Mouse (Mus musculus): ENCODE measurements around the gene Ift140. TPM values are rescaled to one million over a fixed set of nuclear protein-coding genes. Genes with fewer than 3 reads are reported as not detected.
A peak's percentile ranks its signal among the peaks of the same experiment; 100 is the strongest.
"Not testable (repeated sequence)": the region's sequence is repeated elsewhere in the genome, so short reads cannot be mapped to it uniquely, and the experiment has no call there.

Ift140 gene
- polyA plus RNA-seq, 1 experiment from 2014 or later: 20.1 TPM

DNA sequence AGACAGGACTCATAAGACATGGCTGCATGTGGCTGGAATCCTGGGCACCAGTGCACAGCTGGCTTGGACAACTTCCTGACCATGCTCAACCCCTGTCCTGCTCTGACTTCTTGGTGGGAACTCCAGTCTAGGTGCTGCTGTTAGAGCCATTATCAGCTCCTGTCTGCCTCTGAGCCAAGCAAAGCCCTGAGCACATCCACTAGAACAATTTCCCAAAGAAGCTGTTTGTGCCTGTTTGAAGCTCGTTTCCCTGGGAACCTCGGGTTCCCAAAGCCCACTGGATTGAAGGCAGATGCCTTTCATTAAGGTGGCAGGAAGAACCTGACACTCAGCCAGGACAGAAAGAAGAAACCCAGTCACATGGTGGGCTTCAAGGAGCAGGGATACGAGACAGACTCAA is 104.5 kb downstream of the Ift140 start, which contains the start of gene Ptx4:
Gene Ptx4, plus strand, starts transcription at position 355 of the 400 bp plus-strand sequence.
- no peak within 1 kb of the TSS for H3K4me3 ChIP-seq (ENCODE audit: low read depth, low read length)
- H3K27me3 ChIP-seq (ENCODE audit: control insufficient read depth, insufficient read depth, low read depth, low read length): 0 out of 2 replicates have a peak, but pooled peaks cover 4% of the 10 kb centered on the region
- H3K9ac ChIP-seq (ENCODE audit: low read depth, low read length): no peak within 1 kb of the TSS
- no peaks in the 10 kb centered on the region for H3K36me3 ChIP-seq (ENCODE audit: control insufficient read depth, insufficient read depth, low read length)
- H3K4me2 ChIP-seq (ENCODE audit: low read length): no peak within 1 kb of the TSS
- 64% methylated on average over 3 of the region's 3 CpGs for WGBS
- H3K27ac ChIP-seq (ENCODE audit: low read length): no peak within 1 kb of the TSS
- H3K9me3 ChIP-seq (replicated peaks; ENCODE audit: control insufficient read depth, low read length, poor library complexity, severe bottlenecking): no peaks in the 10 kb centered on the region
- peaks cover 2% of the 10 kb centered on the region; the same call in 1 of the 2 replicates for H3K4me1 ChIP-seq (ENCODE audit: control insufficient read depth, insufficient read depth, low read length)
- no peak for ATAC-seq

DNA sequence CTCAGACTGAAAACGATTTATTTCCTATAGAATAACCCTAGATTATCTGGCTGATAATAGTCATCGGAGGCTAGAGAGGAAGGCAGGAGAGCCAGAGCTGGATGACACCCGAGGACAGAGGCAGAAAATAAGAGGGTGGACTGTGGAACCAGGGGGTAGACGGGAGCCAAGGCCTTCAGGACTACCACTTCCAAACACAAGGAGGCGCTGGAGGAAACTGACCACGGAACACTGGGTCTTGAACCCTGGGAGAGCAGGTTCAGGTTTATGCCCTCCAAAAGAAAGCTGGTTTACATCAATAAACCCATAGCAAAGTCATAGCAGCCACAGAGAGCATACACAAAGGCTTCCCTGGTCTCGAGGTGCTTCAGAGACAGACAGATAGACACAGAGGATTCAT is 108.1 kb downstream of the Ift140 start:
- whole genome bisulfite sequencing: 31% methylated on average over 7 of the region's 7 CpGs
- ATAC-seq: no peak
- no peak overlapping the region for H3K9ac ChIP-seq (ENCODE audit: low read depth, low read length)
- H3K36me3 ChIP-seq (ENCODE audit: control insufficient read depth, insufficient read depth, low read length): no peaks in the 10 kb centered on the region
- no peak overlapping the region for H3K4me3 ChIP-seq (ENCODE audit: low read depth, low read length)
- H3K4me2 ChIP-seq (ENCODE audit: low read length): no peak overlapping the region
- H3K27ac ChIP-seq (ENCODE audit: low read length): no peak overlapping the region
- 0 out of 2 replicates have a peak, but pooled peaks cover 4% of the 10 kb centered on the region for H3K27me3 ChIP-seq (ENCODE audit: control insufficient read depth, insufficient read depth, low read depth, low read length)
- H3K9me3 ChIP-seq (replicated peaks; ENCODE audit: control insufficient read depth, low read length, poor library complexity, severe bottlenecking): no peaks in the 10 kb centered on the region
- H3K4me1 ChIP-seq (ENCODE audit: control insufficient read depth, insufficient read depth, low read length): no peaks in the 10 kb centered on the region

DNA sequence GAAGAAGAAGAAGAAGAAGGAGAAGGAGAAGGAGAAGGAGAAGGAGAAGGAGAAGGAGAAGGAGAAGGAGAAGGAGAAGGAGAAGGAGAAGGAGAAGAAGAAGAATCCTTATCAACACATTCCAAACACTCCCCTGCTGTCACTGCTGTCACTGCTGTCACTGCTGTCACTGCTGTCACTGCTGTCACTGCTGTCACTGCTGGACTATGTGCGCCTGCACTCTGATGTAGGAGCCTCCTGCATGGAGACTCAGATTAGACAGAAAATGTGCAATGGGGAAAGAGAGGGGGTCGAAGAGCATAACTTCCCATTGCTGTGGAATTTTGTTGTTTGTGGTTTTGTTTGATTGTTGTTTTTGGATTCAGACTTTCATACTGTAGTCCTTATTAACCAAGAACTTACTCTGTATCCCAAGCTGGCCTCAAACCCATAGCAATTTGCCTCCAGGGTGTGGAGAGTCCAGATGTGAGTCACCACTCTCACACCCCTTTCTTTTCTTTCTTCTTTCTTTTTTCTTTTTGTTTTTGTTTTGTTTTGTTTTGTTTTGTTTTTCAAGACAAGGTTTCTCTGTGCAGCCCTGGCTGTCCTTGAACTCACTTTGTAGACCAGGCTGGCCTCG is 109.7 kb downstream of the Ift140 start:
- not testable (repeated sequence) for H3K4me2 ChIP-seq (ENCODE audit: low read length); H3K9me3 ChIP-seq (replicated peaks; ENCODE audit: control insufficient read depth, low read length, poor library complexity, severe bottlenecking); ATAC-seq; H3K9ac ChIP-seq (ENCODE audit: low read depth, low read length); H3K36me3 ChIP-seq (ENCODE audit: control insufficient read depth, insufficient read depth, low read length); H3K27me3 ChIP-seq (ENCODE audit: control insufficient read depth, insufficient read depth, low read depth, low read length); H3K4me3 ChIP-seq (ENCODE audit: low read depth, low read length); H3K27ac ChIP-seq (ENCODE audit: low read length); H3K4me1 ChIP-seq (ENCODE audit: control insufficient read depth, insufficient read depth, low read length)
- 68% methylated on average over 3 of the region's 3 CpGs for WGBS

DNA sequence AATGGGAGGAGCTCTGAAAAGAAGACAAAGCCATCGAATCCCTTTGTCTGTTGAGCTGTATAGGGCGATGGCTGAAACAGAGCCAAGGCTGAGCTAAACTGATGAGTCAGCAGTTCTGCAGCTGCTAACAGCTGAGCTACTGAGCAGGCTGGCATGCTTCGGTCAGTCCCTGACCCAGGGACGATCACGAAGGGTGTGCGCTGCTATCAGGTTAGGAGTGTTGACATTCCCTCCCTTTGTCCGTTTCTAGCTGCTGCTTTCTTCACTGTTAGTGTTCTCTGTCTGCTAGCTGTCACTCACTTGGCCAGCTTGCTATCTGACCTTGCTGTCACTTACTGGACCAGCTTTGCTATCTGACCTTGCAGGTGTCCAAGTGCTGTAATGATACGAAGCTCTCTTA is 111.2 kb downstream of the Ift140 start:
- H3K36me3 ChIP-seq (ENCODE audit: control insufficient read depth, insufficient read depth, low read length): no peaks in the 10 kb centered on the region
- 0 out of 2 replicates have a peak, but pooled peaks cover 4% of the 10 kb centered on the region for H3K27me3 ChIP-seq (ENCODE audit: control insufficient read depth, insufficient read depth, low read depth, low read length)
- H3K9me3 ChIP-seq (replicated peaks; ENCODE audit: control insufficient read depth, low read length, poor library complexity, severe bottlenecking): no peaks in the 10 kb centered on the region
- H3K4me3 ChIP-seq (ENCODE audit: low read depth, low read length): no peak overlapping the region
- WGBS: 57% methylated on average over 8 of the region's 8 CpGs
- H3K4me1 ChIP-seq (ENCODE audit: control insufficient read depth, insufficient read depth, low read length): no peaks in the 10 kb centered on the region
- H3K27ac ChIP-seq (ENCODE audit: low read length): no peak overlapping the region
- no peak for ATAC-seq
- H3K9ac ChIP-seq (ENCODE audit: low read depth, low read length): no peak overlapping the region
- H3K4me2 ChIP-seq (ENCODE audit: low read length): no peak overlapping the region

DNA sequence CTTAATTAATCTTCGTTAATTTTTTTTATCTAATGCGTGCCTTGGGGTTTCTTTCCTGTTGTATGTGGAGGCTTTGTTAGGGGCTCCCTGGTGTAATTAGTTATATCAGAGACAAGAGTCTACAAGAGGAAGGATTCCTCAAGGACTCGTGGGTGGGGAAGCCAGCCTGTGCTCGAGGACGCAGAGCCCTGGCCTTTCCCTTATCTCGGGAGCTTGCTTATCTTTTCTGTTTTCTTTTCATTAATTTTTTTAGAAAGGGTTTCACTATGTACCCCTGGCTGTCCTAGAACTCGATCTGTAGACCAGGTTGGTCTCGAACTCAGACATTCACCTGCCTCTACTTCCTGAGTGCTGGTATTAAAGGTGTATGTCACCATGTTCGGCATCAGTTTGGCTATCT is 111.8 kb downstream of the Ift140 start:
- ATAC-seq: no peak
- WGBS: 78% methylated on average over 9 of the region's 9 CpGs
- H3K27me3 ChIP-seq (ENCODE audit: control insufficient read depth, insufficient read depth, low read depth, low read length): 0 out of 2 replicates have a peak, but pooled peaks cover 1% of the 10 kb centered on the region

DNA sequence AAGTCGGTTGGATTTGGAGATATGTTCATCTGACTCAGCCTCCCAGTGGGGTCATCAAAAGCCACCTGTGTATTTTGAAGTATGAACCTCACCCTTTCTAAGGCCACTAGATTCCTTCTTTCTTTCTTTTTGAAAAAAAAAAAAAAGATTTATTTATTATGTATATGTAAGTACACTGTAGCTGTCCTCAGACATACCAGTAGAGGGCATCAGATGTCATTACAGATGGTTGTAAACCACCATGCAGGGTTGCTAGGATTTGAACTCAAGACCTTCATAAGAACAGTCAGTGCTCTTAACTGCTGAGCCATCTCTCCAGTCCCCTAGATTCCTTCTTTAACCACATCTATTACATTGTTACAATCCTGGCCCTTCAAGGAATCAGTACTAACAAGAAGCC is 114.2 kb downstream of the Ift140 start:
- H3K27me3 ChIP-seq (ENCODE audit: control insufficient read depth, insufficient read depth, low read depth, low read length): no peaks in the 10 kb centered on the region
- no peak for ATAC-seq
- no peak overlapping the region for H3K4me2 ChIP-seq (ENCODE audit: low read length)
- no peaks in the 10 kb centered on the region for H3K36me3 ChIP-seq (ENCODE audit: control insufficient read depth, insufficient read depth, low read length)
- H3K9ac ChIP-seq (ENCODE audit: low read depth, low read length): no peak overlapping the region
- WGBS: 97% methylated on average over 1 of the region's 1 CpGs
- H3K4me3 ChIP-seq (ENCODE audit: low read depth, low read length): no peak overlapping the region
- no peaks in the 10 kb centered on the region for H3K9me3 ChIP-seq (replicated peaks; ENCODE audit: control insufficient read depth, low read length, poor library complexity, severe bottlenecking)
- no peak overlapping the region for H3K27ac ChIP-seq (ENCODE audit: low read length)
- peaks cover 11% of the 10 kb centered on the region for H3K4me1 ChIP-seq (ENCODE audit: control insufficient read depth, insufficient read depth, low read length)

More for the DNA sequence above, 111.8 kb downstream of the Ift140 start:
- Histone ChIP-seq H3K4me2 (ENCODE audit: low read length) (no peak overlapping the region), H3K27ac (ENCODE audit: low read length) (no peak overlapping the region), H3K9me3 (replicated peaks; ENCODE audit: control insufficient read depth, low read length, poor library complexity, severe bottlenecking) (no peaks in the 10 kb centered on the region), H3K36me3 (ENCODE audit: control insufficient read depth, insufficient read depth, low read length) (no peaks in the 10 kb centered on the region), H3K4me1 (ENCODE audit: control insufficient read depth, insufficient read depth, low read length) (no peaks in the 10 kb centered on the region), H3K4me3 (ENCODE audit: low read depth, low read length) (no peak overlapping the region), H3K9ac (ENCODE audit: low read depth, low read length) (no peak overlapping the region)

DNA sequence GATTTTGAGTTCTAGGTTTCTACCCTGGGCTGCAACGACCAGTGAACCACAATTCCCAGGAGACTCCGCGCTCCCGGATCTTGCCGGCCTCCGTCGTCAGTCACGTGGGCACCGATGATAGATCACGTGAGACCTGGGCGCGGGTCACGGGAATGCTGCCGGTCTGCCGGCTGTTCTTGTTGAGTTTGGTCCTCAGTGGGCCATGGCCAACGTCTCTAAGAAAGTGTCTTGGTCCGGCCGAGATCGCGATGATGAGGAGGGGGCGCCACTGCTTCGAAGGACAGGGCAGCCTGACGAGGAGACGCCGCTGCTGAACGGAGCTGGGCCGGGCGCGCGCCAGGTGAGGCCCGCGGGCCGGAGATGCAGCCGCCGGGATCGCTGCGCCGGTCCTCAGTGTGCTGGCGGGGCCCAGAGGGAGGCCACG is 117.4 kb downstream of the Ift140 start, which contains the start of gene Clcn7:
Gene Clcn7, plus strand, starts transcription at position 117 of the 424 bp plus-strand sequence.
- Histone ChIP-seq H3K4me2 (ENCODE audit: low read length) (peak within 1 kb of the TSS; percentile 75), H3K9me3 (replicated peaks; ENCODE audit: control insufficient read depth, low read length, poor library complexity, severe bottlenecking) (no peaks in the 10 kb centered on the region), H3K4me1 (ENCODE audit: control insufficient read depth, insufficient read depth, low read length) (peaks cover 18% of the 10 kb centered on the region), H3K27me3 (ENCODE audit: control insufficient read depth, insufficient read depth, low read depth, low read length) (no peaks in the 10 kb centered on the region), H3K4me3 (ENCODE audit: low read depth, low read length) (peak within 1 kb of the TSS; percentile 79), H3K9ac (ENCODE audit: low read depth, low read length) (peak within 1 kb of the TSS; percentile 79), H3K27ac (ENCODE audit: low read length) (peak within 1 kb of the TSS; percentile 35; the same call in 1 of the 2 replicates), H3K36me3 (ENCODE audit: control insufficient read depth, insufficient read depth, low read length) (no peaks in the 10 kb centered on the region)
- peak; percentile 92 for ATAC-seq
- under 1% methylated on average over 40 of the region's 40 CpGs for WGBS

DNA sequence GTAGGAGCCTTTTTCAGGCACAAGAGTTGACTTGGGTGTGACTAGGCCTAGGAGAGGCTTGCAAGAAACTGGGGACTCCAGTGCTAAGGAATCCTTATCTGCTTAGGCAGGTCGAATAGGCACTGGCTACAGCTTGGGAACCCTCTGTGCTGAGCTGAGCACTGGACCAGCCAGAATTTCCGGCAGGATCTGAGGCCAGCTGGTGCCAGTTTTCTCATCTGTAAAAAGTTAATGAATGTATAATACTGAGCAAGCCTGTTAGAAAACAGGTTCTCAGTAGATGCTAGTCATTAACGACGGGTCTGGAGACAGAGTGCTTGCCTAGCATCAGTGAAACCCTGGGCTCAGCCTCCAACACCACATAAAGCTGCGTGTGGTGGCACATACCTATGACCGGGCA is 119.7 kb downstream of the Ift140 start:
- no peak overlapping the region for H3K4me3 ChIP-seq (ENCODE audit: low read depth, low read length)
- no peaks in the 10 kb centered on the region for H3K9me3 ChIP-seq (replicated peaks; ENCODE audit: control insufficient read depth, low read length, poor library complexity, severe bottlenecking)
- ATAC-seq: no peak
- peaks cover 18% of the 10 kb centered on the region for H3K4me1 ChIP-seq (ENCODE audit: control insufficient read depth, insufficient read depth, low read length)
- H3K27ac ChIP-seq (ENCODE audit: low read length): no peak overlapping the region
- H3K9ac ChIP-seq (ENCODE audit: low read depth, low read length): no peak overlapping the region
- 94% methylated on average over 6 of the region's 6 CpGs for WGBS
- H3K27me3 ChIP-seq (ENCODE audit: control insufficient read depth, insufficient read depth, low read depth, low read length): no peaks in the 10 kb centered on the region
- no peaks in the 10 kb centered on the region for H3K36me3 ChIP-seq (ENCODE audit: control insufficient read depth, insufficient read depth, low read length)
- H3K4me2 ChIP-seq (ENCODE audit: low read length): no peak overlapping the region

DNA sequence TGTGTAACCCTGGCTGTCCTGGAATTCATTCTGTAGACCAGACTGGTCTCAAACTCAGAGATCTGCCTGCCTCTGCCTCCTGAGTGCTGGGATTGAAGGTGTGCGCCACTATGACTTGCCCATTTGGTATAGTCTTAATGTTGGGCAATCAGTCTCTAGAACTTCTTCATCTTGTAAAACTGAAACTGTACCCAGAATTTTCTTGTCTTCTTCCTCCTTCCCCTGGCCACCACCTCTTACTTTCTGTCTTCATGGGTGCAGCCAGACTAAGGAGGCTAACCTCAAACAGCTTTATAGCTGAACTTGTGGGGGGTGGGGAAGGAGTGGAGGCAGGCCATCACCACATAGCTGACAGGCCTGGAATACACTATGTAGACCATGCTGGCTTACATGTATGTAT is 122.9 kb downstream of the Ift140 start:
- Histone ChIP-seq H3K4me2 (ENCODE audit: low read length) (no peak overlapping the region), H3K4me3 (ENCODE audit: low read depth, low read length) (no peak overlapping the region), H3K4me1 (ENCODE audit: control insufficient read depth, insufficient read depth, low read length) (peaks cover 16% of the 10 kb centered on the region), H3K36me3 (ENCODE audit: control insufficient read depth, insufficient read depth, low read length) (no peaks in the 10 kb centered on the region), H3K9ac (ENCODE audit: low read depth, low read length) (no peak overlapping the region), H3K27ac (ENCODE audit: low read length) (no peak overlapping the region), H3K27me3 (ENCODE audit: control insufficient read depth, insufficient read depth, low read depth, low read length) (no peaks in the 10 kb centered on the region), H3K9me3 (replicated peaks; ENCODE audit: control insufficient read depth, low read length, poor library complexity, severe bottlenecking) (no peaks in the 10 kb centered on the region)
- ATAC-seq: no peak
- 97% methylated on average over 1 of the region's 1 CpGs for WGBS

Measured in midbrain, embryonic 16.5 days (tissue).